In the genomic region with DNA sequence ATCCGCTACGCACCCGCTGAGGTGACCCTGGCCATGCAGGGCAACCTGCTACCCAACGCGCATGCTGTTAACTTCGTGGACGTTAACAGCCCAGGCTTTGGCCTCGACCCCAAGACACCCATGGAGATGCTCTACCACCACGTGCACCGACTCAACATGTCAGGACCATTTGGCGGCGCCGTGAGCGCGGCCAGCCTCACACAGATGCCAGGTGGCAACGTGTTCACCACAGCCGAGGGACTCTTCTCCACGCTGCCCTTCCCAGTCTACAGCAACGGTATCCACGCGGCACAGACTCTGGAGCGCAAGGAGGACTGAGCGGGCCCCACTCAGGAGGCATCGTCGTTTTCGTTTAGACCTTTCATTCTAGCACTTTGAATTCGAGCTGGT, we compare ENCODE assay signal across 10 mouse cellular contexts.
DNase-seq lines count a peak whose midpoint lies in the region; ATAC-seq and TF ChIP-seq lines count a peak whose summit lies in the region.
"Had no signal": no experiment of that assay in that cellular context is flagged by ENCODE, and none has a peak within 500 bp of the region (broad histone marks: within the 10 kb centered on the region; RNA-seq: fewer than 3 reads in every experiment).

No protein-coding gene starts in this region.

- no peak overlapping the region for H3K9ac ChIP-seq in heart, embryonic 15.5 days
- no peak overlapping the region for H3K9ac ChIP-seq in ES-Bruce4 (ENCODE audit: low read depth, poor library complexity, severe bottlenecking)
- no peak overlapping the region for H3K9ac ChIP-seq in forebrain, embryonic 12.5 days
- no peak overlapping the region for H3K9ac ChIP-seq in liver, embryonic 12.5 days

- TF ChIP-seq POLR2A in ES-Bruce4 (IDR thresholded peaks at IDR 0.05; ENCODE audit: insufficient read depth, low read length) = no peak

- 66% methylated on average over 27 of the region's 27 CpGs for WGBS in heart, embryonic 15.5 days
- 76% methylated on average over 27 of the region's 27 CpGs for WGBS in forebrain, embryonic 12.5 days
- WGBS in liver, embryonic 12.5 days (ENCODE audit: insufficient replicate concordance) = 53% methylated on average over 27 of the region's 27 CpGs

- no peak for TF ChIP-seq CTCF in ES-Bruce4 (IDR thresholded peaks at IDR 0.05; ENCODE audit: low read depth, low read length)

- ATAC-seq in heart, embryonic 15.5 days (replicated peaks; ENCODE audit: insufficient number of reproducible peaks, insufficient read depth, low FRiP score, low read depth) = no peak
- ATAC-seq in forebrain, embryonic 12.5 days (ENCODE audit: low FRiP score) = no peak
- ATAC-seq in liver, embryonic 12.5 days = no peak
- ATAC-seq in granulocyte monocyte progenitor cell, adult 5-6 weeks (replicated peaks; ENCODE audit: poor library complexity, severe bottlenecking) = no peak

- no peaks in the 10 kb centered on the region for H3K36me3 ChIP-seq in heart, embryonic 15.5 days
- no peaks in the 10 kb centered on the region for H3K36me3 ChIP-seq in ES-Bruce4 (ENCODE audit: control insufficient read depth, insufficient read depth, low read length, poor library complexity, severe bottlenecking)
- H3K36me3 ChIP-seq in forebrain, embryonic 12.5 days (replicated peaks) = peaks cover 10% of the 10 kb centered on the region
- no peaks in the 10 kb centered on the region for H3K36me3 ChIP-seq in liver, embryonic 12.5 days

- peak overlapping the region; percentile 52 for H3K4me3 ChIP-seq in heart, embryonic 15.5 days
- H3K4me3 ChIP-seq in ES-Bruce4 (ENCODE audit: low read depth, low read length) = peak overlapping the region; percentile 25; the same call in 1 of the 2 replicates
- peak overlapping the region; percentile 40 for H3K4me3 ChIP-seq in forebrain, embryonic 12.5 days (replicated peaks)
- H3K4me3 ChIP-seq in liver, embryonic 12.5 days = peak overlapping the region; percentile 38; the same call in 1 of the 2 replicates

- no peak for DNase-seq in heart, postnatal 36 days
- no peak for DNase-seq in right cerebral cortex, postnatal 36 days (ENCODE audit: low spot score in 2 of 2)
- no peak for DNase-seq in embryo, embryonic 9.5 days (ENCODE audit: extremely low spot score)
- DNase-seq: adrenal gland, postnatal 25 days; kidney, adult 11 months had no signal

- intact Hi-C loops in heart, postnatal 36 days (cut with DNase I) = no loop called here

- H3K4me1 ChIP-seq in heart, embryonic 15.5 days (replicated peaks) = peaks cover 14% of the 10 kb centered on the region
- no peaks in the 10 kb centered on the region for H3K4me1 ChIP-seq in ES-Bruce4 (ENCODE audit: control insufficient read depth, insufficient read depth, low read length)
- peaks cover 14% of the 10 kb centered on the region for H3K4me1 ChIP-seq in forebrain, embryonic 12.5 days
- peaks cover 13% of the 10 kb centered on the region; the same call in 1 of the 2 replicates for H3K4me1 ChIP-seq in liver, embryonic 12.5 days

- TF ChIP-seq EP300 in ES-Bruce4 (IDR thresholded peaks at IDR 0.05; ENCODE audit: insufficient read depth, low read depth, low read length) = no peak

- H3K27ac ChIP-seq in heart, embryonic 15.5 days = no peak overlapping the region
- no peak overlapping the region for H3K27ac ChIP-seq in ES-Bruce4 (ENCODE audit: insufficient read depth, low read length)
- H3K27ac ChIP-seq in forebrain, embryonic 12.5 days = no peak overlapping the region
- H3K27ac ChIP-seq in liver, embryonic 12.5 days = no peak overlapping the region

- H3K27me3 ChIP-seq in heart, embryonic 15.5 days = peaks cover 45% of the 10 kb centered on the region
- H3K27me3 ChIP-seq in ES-Bruce4 (ENCODE audit: control insufficient read depth, insufficient read depth, low read length, poor library complexity, severe bottlenecking) = no peaks in the 10 kb centered on the region
- H3K27me3 ChIP-seq in forebrain, embryonic 12.5 days = peaks cover 30% of the 10 kb centered on the region
- H3K27me3 ChIP-seq in liver, embryonic 12.5 days (replicated peaks) = peaks cover 42% of the 10 kb centered on the region

- peak overlapping the region; percentile 83 for H3K4me2 ChIP-seq in heart, embryonic 15.5 days
- H3K4me2 ChIP-seq in forebrain, embryonic 12.5 days = peak overlapping the region; percentile 65
- peak overlapping the region; percentile 57 for H3K4me2 ChIP-seq in liver, embryonic 12.5 days

- no peaks in the 10 kb centered on the region for H3K9me3 ChIP-seq in heart, embryonic 15.5 days (replicated peaks)
- H3K9me3 ChIP-seq in ES-Bruce4 (replicated peaks; ENCODE audit: control insufficient read depth, insufficient read depth, low read length, poor library complexity, severe bottlenecking) = no peaks in the 10 kb centered on the region
- H3K9me3 ChIP-seq in forebrain, embryonic 12.5 days = no peaks in the 10 kb centered on the region
- H3K9me3 ChIP-seq in liver, embryonic 12.5 days (replicated peaks) = no peaks in the 10 kb centered on the region
